Mouse (Mus musculus) stomach, postnatal 0 days (tissue): ENCODE results near the gene Ippk.

Source experiments
- CTCF ChIP-seq: IDR thresholded peaks from 2 replicates; pipeline ENCODE4 v1.5.1; 2016; ENCODE audit warnings: antibody characterized with exemption, low read depth, mild to moderate bottlenecking, moderate library complexity
- EP300 ChIP-seq: optimal IDR thresholded peaks from 2 replicates; pipeline ENCODE3; 2016; ENCODE audit warnings: antibody characterized with exemption

- TF ChIP-seq CTCF: no peak
- no peak for TF ChIP-seq EP300
Measured at GRCm38 (mm10) chr13:49504510-49504909, 83.5 kb downstream of the Ippk start, which contains the start of gene Ecm2.
